Mouse (Mus musculus): ENCODE measurements around the gene Ccnc. TPM values are rescaled to one million over a fixed set of nuclear protein-coding genes. Genes with fewer than 3 reads are reported as not detected.

Ccnc gene
- polyA plus RNA-seq, 1 experiment from 2014 or later, result 60.5 TPM

GRCm38 (mm10) chr4:21780816-21781726 lies 53.6 kb downstream of the Ccnc start:
- Histone ChIP-seq H3K27ac (no peak overlapping the region), H3K4me1 (peaks cover 11% of the 10 kb centered on the region), H3K36me3 (replicated peaks) (peaks cover 23% of the 10 kb centered on the region), H3K9ac (no peak overlapping the region), H3K27me3 (replicated peaks) (no peaks in the 10 kb centered on the region), H3K9me3 (no peaks in the 10 kb centered on the region), H3K4me2 (no peak overlapping the region), H3K4me3 (no peak overlapping the region)
- 95% methylated on average over 12 of the region's 12 CpGs for WGBS
- ATAC-seq (replicated peaks), result no peak

- peaks cover 31% of the 10 kb centered on the region for H3K36me3 ChIP-seq (replicated peaks)
- WGBS, result 94% methylated on average over 12 of the region's 12 CpGs
- ATAC-seq (replicated peaks), result no peak
These were observed 58.8 kb downstream of the Ccnc start for GRCm38 (mm10) chr4:21786268-21786667.

GRCm38 (mm10) chr4:21788903-21789302 lies 61.4 kb downstream of the Ccnc start:
- Histone ChIP-seq H3K9ac (no peak overlapping the region), H3K4me3 (no peak overlapping the region), H3K27me3 (replicated peaks) (no peaks in the 10 kb centered on the region), H3K4me2 (no peak overlapping the region), H3K36me3 (replicated peaks) (peaks cover 25% of the 10 kb centered on the region), H3K4me1 (no peaks in the 10 kb centered on the region), H3K9me3 (no peaks in the 10 kb centered on the region), H3K27ac (no peak overlapping the region)
- no peak for ATAC-seq (replicated peaks)
- 84% methylated on average over 6 of the region's 6 CpGs for WGBS

More at GRCm38 (mm10) chr4:21786268-21786667, 58.8 kb downstream of the Ccnc start:
- Histone ChIP-seq H3K4me2 (no peak overlapping the region), H3K4me3 (no peak overlapping the region), H3K9me3 (no peaks in the 10 kb centered on the region), H3K27ac (no peak overlapping the region), H3K4me1 (no peaks in the 10 kb centered on the region), H3K27me3 (replicated peaks) (no peaks in the 10 kb centered on the region), H3K9ac (no peak overlapping the region)

GRCm38 (mm10) chr4:21789836-21790235 lies 62.3 kb downstream of the Ccnc start:
- H3K27me3 ChIP-seq (replicated peaks), result no peaks in the 10 kb centered on the region
- no peaks in the 10 kb centered on the region for H3K9me3 ChIP-seq
- H3K4me3 ChIP-seq, result no peak overlapping the region
- no peak overlapping the region for H3K27ac ChIP-seq
- ATAC-seq (replicated peaks), result no peak
- no peak overlapping the region for H3K4me2 ChIP-seq
- 88% methylated on average over 4 of the region's 4 CpGs for WGBS
- peaks cover 21% of the 10 kb centered on the region for H3K36me3 ChIP-seq (replicated peaks)
- no peaks in the 10 kb centered on the region for H3K4me1 ChIP-seq
- H3K9ac ChIP-seq, result no peak overlapping the region

- Histone ChIP-seq H3K36me3 (replicated peaks) (peaks cover 5% of the 10 kb centered on the region), H3K4me3 (no peak overlapping the region), H3K27ac (no peak overlapping the region), H3K27me3 (replicated peaks) (no peaks in the 10 kb centered on the region), H3K4me2 (no peak overlapping the region), H3K4me1 (no peaks in the 10 kb centered on the region), H3K9me3 (no peaks in the 10 kb centered on the region), H3K9ac (no peak overlapping the region)
- 64% methylated on average over 3 of the region's 3 CpGs for WGBS
- no peak for ATAC-seq (replicated peaks)
These were observed 66.1 kb downstream of the Ccnc start for GRCm38 (mm10) chr4:21793631-21794030.

GRCm38 (mm10) chr4:21801013-21801412 lies 73.5 kb downstream of the Ccnc start:
- Histone ChIP-seq H3K9me3 (no peaks in the 10 kb centered on the region), H3K4me3 (no peak overlapping the region), H3K36me3 (replicated peaks) (peaks cover 22% of the 10 kb centered on the region; the same call in 1 of the 2 replicates), H3K27ac (no peak overlapping the region), H3K27me3 (replicated peaks) (no peaks in the 10 kb centered on the region), H3K4me1 (no peaks in the 10 kb centered on the region), H3K9ac (no peak overlapping the region), H3K4me2 (no peak overlapping the region)
- ATAC-seq (replicated peaks), result no peak
- whole genome bisulfite sequencing, result 86% methylated on average over 1 of the region's 1 CpGs

- H3K4me3 ChIP-seq, result no peak overlapping the region
- no peaks in the 10 kb centered on the region for H3K9me3 ChIP-seq
- no peak overlapping the region for H3K9ac ChIP-seq
- H3K36me3 ChIP-seq (replicated peaks), result peaks cover 22% of the 10 kb centered on the region; the same call in 1 of the 2 replicates
- no peaks in the 10 kb centered on the region for H3K4me1 ChIP-seq
- no peak overlapping the region for H3K4me2 ChIP-seq
- ATAC-seq (replicated peaks), result no peak
- 89% methylated on average over 2 of the region's 2 CpGs for WGBS
- no peaks in the 10 kb centered on the region for H3K27me3 ChIP-seq (replicated peaks)
- H3K27ac ChIP-seq, result no peak overlapping the region
These were observed 74.1 kb downstream of the Ccnc start for GRCm38 (mm10) chr4:21801620-21802019.

- Histone ChIP-seq H3K9ac (no peak overlapping the region), H3K4me3 (no peak overlapping the region), H3K27me3 (replicated peaks) (no peaks in the 10 kb centered on the region), H3K4me1 (no peaks in the 10 kb centered on the region), H3K36me3 (replicated peaks) (peaks cover 10% of the 10 kb centered on the region; the same call in 1 of the 2 replicates), H3K27ac (no peak overlapping the region), H3K9me3 (no peaks in the 10 kb centered on the region), H3K4me2 (no peak overlapping the region)
- 43% methylated on average over 5 of the region's 5 CpGs for WGBS
- ATAC-seq (replicated peaks), result no peak
These were observed 79.7 kb downstream of the Ccnc start for GRCm38 (mm10) chr4:21807204-21807603.

Other genes with a start within 250 kb of the Ccnc start
- gene Prdm13, start 41.7 kb upstream of the Ccnc start, polyA plus RNA-seq (2015; fragmentation: Nextera tagmentation; extraction: Ambion mirVana), result 0.09 and 0.38 TPM in 2 replicates
- 5.9 TPM in 2 replicates for gene Usp45, start 39.5 kb downstream of the Ccnc start, polyA plus RNA-seq (2015; fragmentation: Nextera tagmentation; extraction: Ambion mirVana)
- gene Tstd3, start 39.5 kb downstream of the Ccnc start, polyA plus RNA-seq (2015; fragmentation: Nextera tagmentation; extraction: Ambion mirVana), result 25.3 and 27.8 TPM in 2 replicates
- gene Pnisr, start 119.9 kb downstream of the Ccnc start, polyA plus RNA-seq (2015; fragmentation: Nextera tagmentation; extraction: Ambion mirVana), result 192 and 209 TPM in 2 replicates
- 14.3 and 14.6 TPM in 2 replicates for gene Coq3, start 152.0 kb downstream of the Ccnc start, polyA plus RNA-seq (2015; fragmentation: Nextera tagmentation; extraction: Ambion mirVana)
- 20.7 and 22.5 TPM in 2 replicates for gene Faxc, start 203.6 kb downstream of the Ccnc start, polyA plus RNA-seq (2015; fragmentation: Nextera tagmentation; extraction: Ambion mirVana)

Measured in midbrain, embryonic 15.5 days (tissue).